Mouse (Mus musculus) lung, postnatal 0 days (tissue): ENCODE measurements around the gene Sipa1l1. TPM values are rescaled to one million over a fixed set of nuclear protein-coding genes. Genes with fewer than 3 reads are reported as not detected.
A peak's percentile ranks its signal among the peaks of the same experiment; 100 is the strongest.

Source experiments
- ATAC-seq: fragments of 200-750 bp; cut with Nextera tagmentation; 2 replicates; pipeline ENCODE4 v1.8.0; 2017; ENCODE audit warnings: moderate library complexity
- DNase-seq: peaks from one replicate; pipeline ENCODE4 v3.0.0-alpha.2; 2016; ENCODE audit warnings: low spot score
- H3K27ac ChIP-seq: fragments of 300-500 bp; sonication (generic); 2 replicates; pipeline ENCODE4 v1.5.1; 2014; ENCODE audit warnings: antibody characterized with exemption, mild to moderate bottlenecking, low read length, mixed read lengths
- H3K27me3 ChIP-seq: fragments of 300-500 bp; sonication (generic); replicated peaks from 2 replicates; pipeline ENCODE4 v1.6.1; 2014; ENCODE audit warnings: low read length, mixed read lengths; ENCODE audit not compliant: insufficient read depth
- H3K36me3 ChIP-seq: fragments of 300-500 bp; sonication (generic); 2 replicates; pipeline ENCODE4 v1.6.1; 2014; ENCODE audit warnings: low read length, mixed read lengths; ENCODE audit not compliant: insufficient read depth
- H3K4me1 ChIP-seq: fragments of 300-500 bp; sonication (generic); 2 replicates; pipeline ENCODE4 v1.6.1; 2014; ENCODE audit warnings: antibody characterized with exemption, low read depth, low read length, mixed read lengths; ENCODE audit not compliant: insufficient read depth
- H3K4me2 ChIP-seq: fragments of 300-500 bp; sonication (generic); replicated peaks from 2 replicates; pipeline ENCODE4 v1.6.1; 2014; ENCODE audit warnings: low read depth, mild to moderate bottlenecking, low read length, moderate library complexity, mixed read lengths
- H3K4me3 ChIP-seq: fragments of 300-500 bp; sonication (generic); 2 replicates; pipeline ENCODE4 v1.5.1; 2014; ENCODE audit warnings: low read depth, low read length
- H3K9ac ChIP-seq: fragments of 300-500 bp; sonication (generic); replicated peaks from 2 replicates; pipeline ENCODE4 v1.6.1; 2014; ENCODE audit warnings: low read depth, mild to moderate bottlenecking
- H3K9me3 ChIP-seq: fragments of 300-500 bp; sonication (generic); 2 replicates; pipeline ENCODE4 v1.6.1; 2016; ENCODE audit warnings: low read length, mixed read lengths
- CTCF ChIP-seq: IDR thresholded peaks from 2 replicates; pipeline ENCODE4 v1.5.1; 2016; ENCODE audit warnings: antibody characterized with exemption, mild to moderate bottlenecking
- EP300 ChIP-seq: IDR thresholded peaks from 2 replicates; pipeline ENCODE4 v1.6.1; 2016; ENCODE audit warnings: antibody characterized with exemption, mild to moderate bottlenecking, control low read depth
- WGBS: fragments of 180-500 bp; shearing (Covaris S2); extraction: QIAGEN DNeasy Blood & Tissue Kit; methylation state at CpG from one replicate; pipeline ENCODE4 v1.1.7; 2014; 5-methylcytosine and 5-hydroxymethylcytosine counted together
- polyA plus RNA-seq: library from polyadenylated mRNA; unstranded; fragments of >200 nt; fragmentation: Nextera tagmentation; extraction: Ambion mirVana; gene quantifications from 2 replicates; pipeline ENCODE4 v1.2.1, GENCODE M21; 2015

The Sipa1l1 gene
- polyA plus RNA-seq, 1 experiment from 2014 or later: 10.2 TPM

GRCm38 (mm10) chr12:82397193-82397592, 228.1 kb downstream of the Sipa1l1 start:
- Histone ChIP-seq H3K27me3 (no peaks in the 10 kb centered on the region), H3K4me3 (no peak overlapping the region), H3K27ac (no peak overlapping the region), H3K4me2 (no peak overlapping the region), H3K9ac (no peak overlapping the region), H3K9me3 (no peaks in the 10 kb centered on the region), H3K4me1 (peaks cover 3% of the 10 kb centered on the region), H3K36me3 (no peaks in the 10 kb centered on the region)
- 65% methylated on average over 8 of the region's 8 CpGs for WGBS
- DNase-seq: peak; percentile 39
- ATAC-seq: peak; percentile 21; the same call in 1 of the 2 replicates
- TF ChIP-seq EP300 (no peak), CTCF (0 out of 2 replicates have a peak, but pooled peaks have one; percentile 25)

GRCm38 (mm10) chr12:82397751-82398150, 228.6 kb downstream of the Sipa1l1 start:
- no peak overlapping the region for H3K27ac ChIP-seq
- no peak for ATAC-seq

GRCm38 (mm10) chr12:82398926-82399325, 229.8 kb downstream of the Sipa1l1 start:
- DNase-seq (no peak), ATAC-seq (no peak)
- Histone ChIP-seq H3K27me3 (no peaks in the 10 kb centered on the region), H3K9me3 (no peaks in the 10 kb centered on the region), H3K36me3 (no peaks in the 10 kb centered on the region), H3K27ac (no peak overlapping the region), H3K9ac (no peak overlapping the region), H3K4me1 (peaks cover 3% of the 10 kb centered on the region), H3K4me2 (no peak overlapping the region), H3K4me3 (no peak overlapping the region)
- TF ChIP-seq CTCF: no peak
- no peak for TF ChIP-seq EP300
- WGBS: 89% methylated on average over 2 of the region's 2 CpGs

More at GRCm38 (mm10) chr12:82397751-82398150, 228.6 kb downstream of the Sipa1l1 start:
- TF ChIP-seq EP300 (no peak), CTCF (no peak)
- Histone ChIP-seq H3K9me3 (no peaks in the 10 kb centered on the region), H3K36me3 (no peaks in the 10 kb centered on the region), H3K9ac (no peak overlapping the region), H3K4me1 (peaks cover 3% of the 10 kb centered on the region), H3K27me3 (no peaks in the 10 kb centered on the region), H3K4me3 (no peak overlapping the region), H3K4me2 (no peak overlapping the region)
- no peak for DNase-seq
- 83% methylated on average over 9 of the region's 9 CpGs for WGBS

- H3K36me3 ChIP-seq: no peaks in the 10 kb centered on the region
- H3K27ac ChIP-seq: no peak overlapping the region
- H3K4me3 ChIP-seq: no peak overlapping the region
- no peak overlapping the region for H3K4me2 ChIP-seq
- H3K9ac ChIP-seq: no peak overlapping the region
- no peak for ATAC-seq
- peaks cover 3% of the 10 kb centered on the region for H3K4me1 ChIP-seq
- no peaks in the 10 kb centered on the region for H3K9me3 ChIP-seq
- 85% methylated on average over 6 of the region's 6 CpGs for WGBS
- TF ChIP-seq CTCF: no peak
- no peak for TF ChIP-seq EP300
- DNase-seq: no peak
- H3K27me3 ChIP-seq: no peaks in the 10 kb centered on the region
Measured at GRCm38 (mm10) chr12:82399971-82400720, 231.0 kb downstream of the Sipa1l1 start.

- Histone ChIP-seq H3K9me3 (no peaks in the 10 kb centered on the region), H3K4me1 (peaks cover 3% of the 10 kb centered on the region), H3K4me3 (no peak overlapping the region), H3K4me2 (no peak overlapping the region), H3K36me3 (no peaks in the 10 kb centered on the region), H3K27ac (no peak overlapping the region; the same call in 1 of the 2 replicates), H3K9ac (no peak overlapping the region), H3K27me3 (no peaks in the 10 kb centered on the region)
- WGBS: 64% methylated on average over 7 of the region's 7 CpGs
- no peak for TF ChIP-seq EP300
- TF ChIP-seq CTCF: no peak
- DNase-seq (no peak), ATAC-seq (peak; percentile 45; the same call in 1 of the 2 replicates)
Measured at GRCm38 (mm10) chr12:82400783-82401182, 231.7 kb downstream of the Sipa1l1 start.

- 59% methylated on average over 4 of the region's 4 CpGs for WGBS
- no peak for ATAC-seq
- H3K4me3 ChIP-seq: no peak overlapping the region
- no peaks in the 10 kb centered on the region for H3K9me3 ChIP-seq
- no peaks in the 10 kb centered on the region for H3K27me3 ChIP-seq
- no peak overlapping the region for H3K4me2 ChIP-seq
- H3K4me1 ChIP-seq: peaks cover 3% of the 10 kb centered on the region
- H3K36me3 ChIP-seq: no peaks in the 10 kb centered on the region
- no peak overlapping the region for H3K9ac ChIP-seq
- TF ChIP-seq EP300 (no peak), CTCF (no peak; the same call in 1 of the 2 replicates)
- DNase-seq: no peak
- no peak overlapping the region for H3K27ac ChIP-seq
Measured at GRCm38 (mm10) chr12:82401440-82401839, 232.3 kb downstream of the Sipa1l1 start.
